Mouse (Mus musculus) thymus, adult 2 months (tissue): ENCODE results near the gene Sar1b. TPM values are rescaled to one million over a fixed set of nuclear protein-coding genes. Genes with fewer than 3 reads are reported as not detected.

Experiments used
- DNase-seq: peaks from one replicate; pipeline ENCODE4 v3.0.0; 2021
- H3K27ac ChIP-seq: fragments of 200-500 bp; 2 replicates; pipeline ENCODE4 v1.5.1; 2012; ENCODE audit warnings: low read length, control low read depth; ENCODE audit not compliant: control insufficient read depth, insufficient read depth
- H3K27me3 ChIP-seq: fragments of 200-500 bp; 2 replicates; pipeline ENCODE4 v1.6.1; 2012; ENCODE audit warnings: mild to moderate bottlenecking, low read length, moderate library complexity, mixed read lengths; ENCODE audit not compliant: control insufficient read depth, insufficient read depth
- H3K36me3 ChIP-seq: fragments of 200-500 bp; 2 replicates; pipeline ENCODE4 v1.6.1; 2012; ENCODE audit warnings: mild to moderate bottlenecking, low read length, moderate library complexity; ENCODE audit not compliant: control insufficient read depth, insufficient read depth
- H3K4me1 ChIP-seq: fragments of 200-500 bp; replicated peaks from 2 replicates; pipeline ENCODE4 v1.6.1; 2012; ENCODE audit warnings: low read length; ENCODE audit not compliant: control insufficient read depth, insufficient read depth
- H3K4me3 ChIP-seq: fragments of 200-500 bp; 2 replicates; pipeline ENCODE4 v1.5.1; 2012; ENCODE audit warnings: mild to moderate bottlenecking, low read length, control low read depth, moderate library complexity; ENCODE audit not compliant: control insufficient read depth, insufficient read depth
- CTCF ChIP-seq: fragments of 200-500 bp; IDR thresholded peaks from 2 replicates; pipeline ENCODE4 v1.5.1; 2012; ENCODE audit warnings: mild to moderate bottlenecking, control low read depth, low read length, moderate library complexity, borderline replicate concordance; ENCODE audit not compliant: control insufficient read depth, poor library complexity, insufficient read depth; ENCODE audit errors: extremely low read depth
- POLR2A ChIP-seq: fragments of 200-500 bp; IDR thresholded peaks from 2 replicates; pipeline ENCODE4 v1.6.1; 2012; ENCODE audit warnings: mild to moderate bottlenecking, low read length, control low read depth, moderate library complexity; ENCODE audit not compliant: control insufficient read depth, poor library complexity, insufficient read depth; ENCODE audit errors: extremely low read depth
- WGBS: fragments of 180-500 bp; shearing (Covaris S2); methylation state at CpG from one replicate; pipeline ENCODE4 v1.1.7; 2018; 5-methylcytosine and 5-hydroxymethylcytosine counted together
- polyA plus RNA-seq: library from polyadenylated mRNA; depleted of rRNA; stranded (reverse); fragments of >200 nt; gene quantifications from 2 replicates; pipeline ENCODE4 v1.2.3, GENCODE M21; 2012

Gene Sar1b
- polyA plus RNA-seq, 1 experiment, result 18.4 TPM

DNA sequence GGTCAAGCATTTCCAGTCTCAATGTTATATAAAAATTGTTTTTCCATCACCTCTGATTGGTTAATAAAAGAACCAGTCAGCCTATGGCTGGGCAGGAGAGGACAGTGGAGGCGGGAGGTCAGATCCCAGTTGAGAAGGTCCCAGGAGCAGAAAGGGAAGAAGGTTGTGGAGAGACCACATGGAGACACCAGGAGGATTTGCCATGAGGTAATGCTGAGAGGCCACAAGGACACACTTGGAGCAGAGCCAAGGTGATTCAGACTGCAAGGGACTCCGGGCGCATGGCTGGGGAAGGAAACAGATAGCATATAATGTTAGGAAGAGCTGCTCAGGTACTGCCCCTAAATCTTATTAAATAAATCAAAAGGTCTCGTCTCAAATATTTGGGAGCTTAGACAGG is 32.8 kb downstream of the Sar1b start:
- Histone ChIP-seq H3K27me3 (no peaks in the 10 kb centered on the region), H3K27ac (no peak overlapping the region), H3K4me1 (peaks cover 6% of the 10 kb centered on the region), H3K36me3 (peaks cover 10% of the 10 kb centered on the region; the same call in 1 of the 2 replicates), H3K4me3 (no peak overlapping the region)
- WGBS, result 90% methylated on average over 4 of the region's 4 CpGs
- TF ChIP-seq POLR2A, result no peak
- no peak for TF ChIP-seq CTCF
- DNase-seq, result no peak

DNA sequence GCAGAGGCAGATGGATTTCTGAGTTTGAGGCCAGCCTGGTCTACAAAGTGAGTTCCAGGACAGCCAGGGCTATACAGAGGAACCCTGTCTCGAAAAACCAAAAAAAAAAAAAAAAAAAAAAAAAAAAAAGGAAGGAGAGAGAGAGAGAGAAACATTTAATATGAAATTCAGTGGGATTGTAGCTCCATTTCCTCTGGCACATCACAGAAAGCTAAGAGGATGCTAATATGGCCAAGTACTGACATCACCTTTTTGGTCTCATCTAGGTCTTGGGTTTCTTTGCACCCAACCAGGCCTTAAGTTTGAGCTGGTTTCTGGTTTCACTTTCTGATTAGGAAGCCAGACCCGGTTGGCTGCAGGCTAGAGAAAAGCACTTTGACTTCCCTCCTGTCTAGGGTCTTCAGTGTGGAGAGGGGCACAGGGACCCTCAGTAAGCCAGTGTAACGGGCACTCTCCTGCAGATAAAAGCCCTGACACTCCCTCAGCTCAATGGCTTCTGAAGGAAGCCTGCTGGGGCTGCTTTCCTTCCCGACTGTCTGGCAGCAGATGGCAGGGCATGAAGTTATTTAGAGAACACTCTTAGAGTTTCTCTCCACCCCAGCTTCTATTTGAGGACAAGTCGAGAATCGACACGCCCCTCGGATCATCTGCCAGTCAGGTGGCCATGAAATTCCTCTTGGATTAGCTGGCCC is 37.3 kb downstream of the Sar1b start:
- TF ChIP-seq CTCF (no peak), POLR2A (no peak)
- H3K4me3 ChIP-seq, result no peak overlapping the region
- no peaks in the 10 kb centered on the region for H3K27me3 ChIP-seq
- 34% methylated on average over 8 of the region's 8 CpGs for WGBS
- no peak for DNase-seq
- H3K4me1 ChIP-seq, result peaks cover 12% of the 10 kb centered on the region
- peak overlapping the region; percentile 38; the same call in 1 of the 2 replicates for H3K27ac ChIP-seq
- no peaks in the 10 kb centered on the region for H3K36me3 ChIP-seq

- Histone ChIP-seq H3K36me3 (no peaks in the 10 kb centered on the region), H3K27me3 (no peaks in the 10 kb centered on the region), H3K27ac (peak overlapping the region; percentile 48; the same call in 1 of the 2 replicates), H3K4me3 (peak overlapping the region; percentile 36; the same call in 1 of the 2 replicates), H3K4me1 (peaks cover 21% of the 10 kb centered on the region)
- TF ChIP-seq POLR2A (no peak), CTCF (no peak)
- WGBS, result 35% methylated on average over 17 of the region's 17 CpGs
- DNase-seq, result peak; percentile 85
Measured at GRCm38 (mm10) chr11:51805221-51805981, 41.9 kb downstream of the Sar1b start.

GRCm38 (mm10) chr11:51807108-51807879 is 43.8 kb downstream of the Sar1b start:
- Histone ChIP-seq H3K36me3 (no peaks in the 10 kb centered on the region), H3K4me3 (no peak overlapping the region), H3K27ac (no peak overlapping the region), H3K27me3 (no peaks in the 10 kb centered on the region), H3K4me1 (peaks cover 14% of the 10 kb centered on the region)
- TF ChIP-seq CTCF, result no peak
- no peak for TF ChIP-seq POLR2A
- DNase-seq, result no peak
- WGBS, result 47% methylated on average over 13 of the region's 13 CpGs

- WGBS, result 77% methylated on average over 6 of the region's 6 CpGs
Measured at GRCm38 (mm10) chr11:51809632-51810224, 46.2 kb downstream of the Sar1b start.

GRCm38 (mm10) chr11:51811230-51811629 is 47.7 kb downstream of the Sar1b start:
- Histone ChIP-seq H3K27ac (no peak overlapping the region), H3K4me1 (peaks cover 8% of the 10 kb centered on the region), H3K27me3 (no peaks in the 10 kb centered on the region), H3K36me3 (peaks cover 23% of the 10 kb centered on the region), H3K4me3 (no peak overlapping the region)
- TF ChIP-seq CTCF, result 0 out of 2 replicates have a peak, but pooled peaks have one; percentile 28
- TF ChIP-seq POLR2A, result no peak
- 94% methylated on average over 4 of the region's 4 CpGs for WGBS
- no peak for DNase-seq

More at GRCm38 (mm10) chr11:51809632-51810224, 46.2 kb downstream of the Sar1b start:
- peaks cover 9% of the 10 kb centered on the region for H3K36me3 ChIP-seq
- TF ChIP-seq CTCF, result no peak
- TF ChIP-seq POLR2A, result no peak
- H3K4me3 ChIP-seq, result no peak overlapping the region
- no peak overlapping the region for H3K27ac ChIP-seq
- H3K4me1 ChIP-seq, result peaks cover 14% of the 10 kb centered on the region
- DNase-seq, result no peak
- H3K27me3 ChIP-seq, result no peaks in the 10 kb centered on the region
